Mouse (Mus musculus) ES-Bruce4 (cell line): ENCODE results near the gene Eif4enif1.

ENCODE experiments used
- EP300 ChIP-seq: IDR thresholded peaks from 2 replicates; pipeline ENCODE4 v1.6.1; 2011; ENCODE audit warnings: low read depth, low read length; ENCODE audit not compliant: insufficient read depth
- POLR2A ChIP-seq: IDR thresholded peaks from one replicate; pipeline ENCODE4 v1.8.1; 2011; ENCODE audit warnings: low read length; ENCODE audit not compliant: insufficient read depth

GRCm38 (mm10) chr11:3265291-3266078 lies 63.3 kb downstream of the Eif4enif1 start:
- no peak for TF ChIP-seq POLR2A
- no peak for TF ChIP-seq EP300
